Mouse (Mus musculus) CH12.LX (cell line): ENCODE data around the gene Zfp473. TPM values are rescaled to one million over a fixed set of nuclear protein-coding genes. Genes with fewer than 3 reads are reported as not detected.

Source experiments
- DNase-seq: peaks from one replicate; pipeline ENCODE4 v3.0.0-alpha.2; 2013; ENCODE audit errors: extremely low read depth
- H3K27ac ChIP-seq: 2 replicates; pipeline ENCODE4 v1.5.1; 2012; ENCODE audit warnings: low read depth, mild to moderate bottlenecking, control low read depth, moderate library complexity; ENCODE audit not compliant: insufficient read depth
- H3K27me3 ChIP-seq: replicated peaks from 2 replicates; pipeline ENCODE3; 2012; ENCODE audit warnings: inconsistent platforms
- H3K36me3 ChIP-seq, 2 experiments: replicated peaks in 1 of 2; 2 replicates each; pipeline versions ENCODE3 to v1.6.1; 2012; ENCODE audit warnings: inconsistent platforms in 1 of 2, low read length in 1 of 2, mild to moderate bottlenecking in 1 of 2, mixed read lengths in 1 of 2, moderate library complexity in 1 of 2; ENCODE audit not compliant: control insufficient read depth in 1 of 2, insufficient read depth in 1 of 2
- H3K4me1 ChIP-seq, 2 experiments: 2 replicates each; pipeline ENCODE4 v1.6.1; 2012; ENCODE audit warnings: inconsistent platforms in 1 of 2, moderate library complexity in 1 of 2; ENCODE audit not compliant: insufficient read depth in 2 of 2, control insufficient read depth in 1 of 2
- H3K4me2 ChIP-seq: 2 replicates; pipeline ENCODE4 v1.6.1; 2012; ENCODE audit warnings: low read depth, mild to moderate bottlenecking, control low read depth; ENCODE audit not compliant: poor library complexity, insufficient read depth, severe bottlenecking
- H3K4me3 ChIP-seq, 3 experiments: fragments of 150-350 bp in 1 of 3; sonication (generic) in 1 of 3; replicated peaks in 1 of 3; 2 replicates each; pipeline versions ENCODE3 to v1.5.1; 2011 to 2012; ENCODE audit warnings: low read depth in 2 of 3, low read length in 2 of 3, mild to moderate bottlenecking in 2 of 3, moderate library complexity in 2 of 3, control low read depth in 1 of 3, improper control_type of control experiment in 1 of 3, inconsistent platforms in 1 of 3, mixed read lengths in 1 of 3; ENCODE audit not compliant: poor library complexity in 1 of 3
- H3K79me2 ChIP-seq: replicated peaks from 2 replicates; pipeline ENCODE4 v1.6.1; 2012; ENCODE audit warnings: mild to moderate bottlenecking, moderate library complexity; ENCODE audit not compliant: control insufficient read depth, poor library complexity, insufficient read depth, severe bottlenecking; ENCODE audit errors: extremely low read depth
- H3K9ac ChIP-seq: 2 replicates; pipeline ENCODE4 v1.6.1; 2012; ENCODE audit warnings: low read depth, mild to moderate bottlenecking, control low read depth, moderate library complexity; ENCODE audit not compliant: insufficient read depth
- H3K9me3 ChIP-seq: replicated peaks from 2 replicates; pipeline ENCODE3; 2012; ENCODE audit warnings: low read length, inconsistent platforms, mixed read lengths
- BHLHE40 ChIP-seq: IDR thresholded peaks from 2 replicates; pipeline ENCODE4 v1.6.1; 2011; ENCODE audit warnings: mild to moderate bottlenecking, low read depth, low read length, improper control_type of control experiment
- E2F4 ChIP-seq: IDR thresholded peaks from 2 replicates; pipeline ENCODE4 v1.6.1; 2011; ENCODE audit warnings: low read depth, low read length, improper control_type of control experiment; ENCODE audit not compliant: insufficient replicate concordance
- ELF1 ChIP-seq: IDR thresholded peaks from 2 replicates; pipeline ENCODE4 v1.6.1; 2014; ENCODE audit warnings: low read depth, mild to moderate bottlenecking, inconsistent platforms, low read length, improper control_type of control experiment
- EP300 ChIP-seq: IDR thresholded peaks from 2 replicates; pipeline ENCODE4 v1.6.1; 2011; ENCODE audit warnings: low read length, improper control_type of control experiment
- ETS1 ChIP-seq: conservative IDR thresholded peaks from 2 replicates; pipeline ENCODE4 v1.6.1; 2012; ENCODE audit warnings: low read depth, mild to moderate bottlenecking, inconsistent platforms, low read length, improper control_type of control experiment, moderate library complexity
- KAT2A ChIP-seq: IDR thresholded peaks from 2 replicates; pipeline ENCODE4 v1.6.1; 2012; ENCODE audit warnings: low read length, improper control_type of control experiment, inconsistent platforms; ENCODE audit not compliant: insufficient replicate concordance
- MYC ChIP-seq: IDR thresholded peaks from 2 replicates; pipeline ENCODE4 v1.6.1; 2011; ENCODE audit warnings: low read depth, mild to moderate bottlenecking, improper control_type of control experiment, low read length
- NRF1 ChIP-seq: IDR thresholded peaks from 2 replicates; pipeline ENCODE4 v1.6.1; 2014; ENCODE audit warnings: low read depth, mild to moderate bottlenecking, inconsistent platforms, low read length, improper control_type of control experiment, moderate library complexity
- TBP ChIP-seq: conservative IDR thresholded peaks from 2 replicates; pipeline ENCODE4 v1.6.1; 2011; ENCODE audit warnings: low read depth, low read length, improper control_type of control experiment
- UBTF ChIP-seq: IDR thresholded peaks from 2 replicates; pipeline ENCODE4 v1.6.1; 2012; ENCODE audit warnings: low read depth, mild to moderate bottlenecking, inconsistent platforms, low read length, improper control_type of control experiment, moderate library complexity
- ZC3H11A ChIP-seq: IDR thresholded peaks from 2 replicates; pipeline ENCODE4 v1.6.1; 2012; ENCODE audit warnings: low read depth, mild to moderate bottlenecking, inconsistent platforms, low read length, improper control_type of control experiment
- ZKSCAN1 ChIP-seq: IDR thresholded peaks from 2 replicates; pipeline ENCODE4 v1.6.1; 2012; ENCODE audit warnings: low read depth, inconsistent platforms, low read length, improper control_type of control experiment, borderline replicate concordance
- dilution Hi-C: fragments of 300-500 bp; cut with MboI; formaldehyde crosslinking; loops from 2 replicates; pipeline ENCODE4 v1.14.3; 2020; ENCODE audit warnings: low sequenced_read_pairs; ENCODE audit not compliant: extremely low pct_unique_long_range_greater_than_20kb, extremely low pct_ligation_motif_present
- in situ Hi-C: fragments of 300-500 bp; cut with MboI; formaldehyde crosslinking; loops from 3 replicates; pipeline ENCODE4 v1.14.3; 2019; ENCODE audit warnings: low sequenced_read_pairs, low pct_ligation_motif_present, low pct_unique_long_range_greater_than_20kb, mixed read lengths
- polyA plus RNA-seq: library from polyadenylated mRNA; unstranded; fragments of >175 nt; gene quantifications from 2 replicates; pipeline ENCODE4 v1.2.1, GENCODE M21; 2012; ENCODE audit warnings: low read depth; ENCODE audit not compliant: insufficient read length
- total RNA-seq, 2 experiments: library from RNA; depleted of rRNA; stranded (reverse); fragments of 300-350 nt in 1 of 2; fragments of >200 nt in 1 of 2; gene quantifications; 2 replicates each; pipeline ENCODE4 v1.2.3; 2012 to 2014

The Zfp473 gene
- total and polyA plus RNA-seq, 3 experiments: 8.7 to 10.0 (median 9.3) TPM

DNA sequence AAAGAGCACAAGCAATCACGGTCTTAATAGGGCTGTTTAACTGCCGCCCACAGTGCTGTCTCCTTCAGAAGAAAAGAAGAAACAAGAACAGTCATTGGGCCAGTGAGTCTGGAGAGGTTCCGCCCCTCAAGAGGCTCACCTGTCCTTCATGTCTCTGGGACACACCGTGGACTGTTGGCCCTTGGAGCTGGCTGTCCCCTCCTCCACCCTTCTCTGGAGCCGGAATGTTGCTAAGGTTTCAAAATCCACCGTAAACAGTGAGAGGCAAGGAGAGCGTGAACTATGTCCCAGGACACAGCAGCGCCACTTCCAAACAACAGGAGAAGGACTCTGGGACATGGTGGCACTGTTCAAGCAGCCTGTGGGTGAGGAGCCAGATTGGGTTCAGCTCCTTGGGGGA lies 67.2 kb downstream of the Zfp473 start:
- H3K79me2 ChIP-seq: no peaks in the 10 kb centered on the region
- no peak overlapping the region for H3K4me2 ChIP-seq
- H3K9ac ChIP-seq: no peak overlapping the region
- H3K9me3 ChIP-seq: peaks cover 6% of the 10 kb centered on the region
- dilution Hi-C loops: no loop called here
- H3K27ac ChIP-seq: no peak overlapping the region
- peaks cover 48% of the 10 kb centered on the region for H3K27me3 ChIP-seq
- H3K4me1 ChIP-seq: no peaks in the 10 kb centered on the region
- H3K4me3 ChIP-seq: no peak overlapping the region
- no peak for DNase-seq
- in situ Hi-C loops: no loop called here
- no peak for TF ChIP-seq ZKSCAN1
- TF ChIP-seq TBP: no peak
- no peak for TF ChIP-seq UBTF
- TF ChIP-seq MYC: no peak
- TF ChIP-seq NRF1: no peak
- no peak for TF ChIP-seq ETS1
- TF ChIP-seq KAT2A: no peak
- TF ChIP-seq EP300: no peak
- no peak for TF ChIP-seq E2F4
- no peak for TF ChIP-seq ZC3H11A
- TF ChIP-seq BHLHE40: no peak
- TF ChIP-seq ELF1: no peak
- no peaks in the 10 kb centered on the region for H3K36me3 ChIP-seq

Other genes starting within 250 kb of the Zfp473 start
Only the 20 nearest of the 24 such genes appear.
- gene Spib, start 219.0 kb downstream of the Zfp473 start, total RNA-seq (2012; rRNA removed): 135 and 200 TPM in 2 replicates
- 162 and 194 TPM in 2 replicates for gene Spib, start 219.0 kb downstream of the Zfp473 start, total RNA-seq (2014; rRNA removed)
- gene Spib, start 219.0 kb downstream of the Zfp473 start, polyA plus RNA-seq: 279 and 336 TPM in 2 replicates
- gene Pold1, start 202.2 kb downstream of the Zfp473 start, total RNA-seq (2012; rRNA removed): 103 and 131 TPM in 2 replicates
- gene Pold1, start 202.2 kb downstream of the Zfp473 start, total RNA-seq (2014; rRNA removed): 44.2 and 49.3 TPM in 2 replicates
- 61.4 and 67.6 TPM in 2 replicates for gene Pold1, start 202.2 kb downstream of the Zfp473 start, polyA plus RNA-seq
- 36.8 and 50.0 TPM in 2 replicates for gene Nr1h2, start 197.1 kb downstream of the Zfp473 start, total RNA-seq (2012; rRNA removed)
- gene Nr1h2, start 197.1 kb downstream of the Zfp473 start, total RNA-seq (2014; rRNA removed): 13.9 and 14.2 TPM in 2 replicates
- gene Nr1h2, start 197.1 kb downstream of the Zfp473 start, polyA plus RNA-seq: 40.5 and 43.8 TPM in 2 replicates
- 194 and 200 TPM in 2 replicates for gene Napsa, start 178.7 kb downstream of the Zfp473 start, total RNA-seq (2012; rRNA removed)
- gene Napsa, start 178.7 kb downstream of the Zfp473 start, total RNA-seq (2014; rRNA removed): 133 and 175 TPM in 2 replicates
- 239 and 253 TPM in 2 replicates for gene Napsa, start 178.7 kb downstream of the Zfp473 start, polyA plus RNA-seq
- gene Kcnc3, start 160.4 kb downstream of the Zfp473 start, total RNA-seq (2012; rRNA removed): 1.4 and 1.7 TPM in 2 replicates
- gene Kcnc3, start 160.4 kb downstream of the Zfp473 start, total RNA-seq (2014; rRNA removed): 0.18 and 0.31 TPM in 2 replicates
- 3.4 and 5.6 TPM in 2 replicates for gene Kcnc3, start 160.4 kb downstream of the Zfp473 start, polyA plus RNA-seq
- 1.1 and 1.5 TPM in 2 replicates for gene Myh14, start 80.2 kb downstream of the Zfp473 start, total RNA-seq (2012; rRNA removed)
- gene Myh14, start 80.2 kb downstream of the Zfp473 start, total RNA-seq (2014; rRNA removed): 0.09 and 0.12 TPM in 2 replicates
- 0.60 and 0.89 TPM in 2 replicates for gene Myh14, start 80.2 kb downstream of the Zfp473 start, polyA plus RNA-seq
- not detected in 2 replicates for gene Izumo2, start 42.3 kb downstream of the Zfp473 start, total RNA-seq (2012; rRNA removed)
- not detected in 2 replicates for gene Izumo2, start 42.3 kb downstream of the Zfp473 start, total RNA-seq (2014; rRNA removed)
- gene Izumo2, start 42.3 kb downstream of the Zfp473 start, polyA plus RNA-seq: not detected in 2 replicates
- gene Vrk3, start 2.6 kb downstream of the Zfp473 start, total RNA-seq (2012; rRNA removed): 27.6 and 30.0 TPM in 2 replicates
- gene Vrk3, start 2.6 kb downstream of the Zfp473 start, total RNA-seq (2014; rRNA removed): 29.5 and 34.2 TPM in 2 replicates
- gene Vrk3, start 2.6 kb downstream of the Zfp473 start, polyA plus RNA-seq: 42.3 and 50.4 TPM in 2 replicates
- 93.2 and 101 TPM in 2 replicates for gene Nup62, start 65.0 kb upstream of the Zfp473 start, total RNA-seq (2012; rRNA removed)
- 84.1 and 93.3 TPM in 2 replicates for gene Nup62, start 65.0 kb upstream of the Zfp473 start, total RNA-seq (2014; rRNA removed)
- 146 and 151 TPM in 2 replicates for gene Nup62, start 65.0 kb upstream of the Zfp473 start, polyA plus RNA-seq
- gene Il4i1, start 65.3 kb upstream of the Zfp473 start, total RNA-seq (2012; rRNA removed): 42.2 and 57.5 TPM in 2 replicates
- gene Il4i1, start 65.3 kb upstream of the Zfp473 start, total RNA-seq (2014; rRNA removed): 11.8 and 17.6 TPM in 2 replicates
- 49.2 and 58.2 TPM in 2 replicates for gene Il4i1, start 65.3 kb upstream of the Zfp473 start, polyA plus RNA-seq
- gene Atf5, start 65.6 kb upstream of the Zfp473 start, total RNA-seq (2012; rRNA removed): 34.0 and 71.1 TPM in 2 replicates
- 12.0 and 13.4 TPM in 2 replicates for gene Atf5, start 65.6 kb upstream of the Zfp473 start, total RNA-seq (2014; rRNA removed)
- 82.3 and 84.5 TPM in 2 replicates for gene Atf5, start 65.6 kb upstream of the Zfp473 start, polyA plus RNA-seq
- 21.7 and 24.2 TPM in 2 replicates for gene Akt1s1, start 97.9 kb upstream of the Zfp473 start, total RNA-seq (2012; rRNA removed)
- gene Akt1s1, start 97.9 kb upstream of the Zfp473 start, total RNA-seq (2014; rRNA removed): 8.5 and 9.5 TPM in 2 replicates
- 23.3 and 23.4 TPM in 2 replicates for gene Akt1s1, start 97.9 kb upstream of the Zfp473 start, polyA plus RNA-seq
- gene Tbc1d17, start 98.0 kb upstream of the Zfp473 start, total RNA-seq (2012; rRNA removed): 32.4 and 40.5 TPM in 2 replicates
- gene Tbc1d17, start 98.0 kb upstream of the Zfp473 start, total RNA-seq (2014; rRNA removed): 31.9 and 35.5 TPM in 2 replicates
- gene Tbc1d17, start 98.0 kb upstream of the Zfp473 start, polyA plus RNA-seq: 38.5 and 41.9 TPM in 2 replicates
- 35.9 and 41.6 TPM in 2 replicates for gene Pnkp, start 106.1 kb upstream of the Zfp473 start, total RNA-seq (2012; rRNA removed)
- 14.8 and 15.3 TPM in 2 replicates for gene Pnkp, start 106.1 kb upstream of the Zfp473 start, total RNA-seq (2014; rRNA removed)
- gene Pnkp, start 106.1 kb upstream of the Zfp473 start, polyA plus RNA-seq: 20.7 and 22.2 TPM in 2 replicates
- gene Ptov1, start 118.7 kb upstream of the Zfp473 start, total RNA-seq (2012; rRNA removed): 11.5 and 16.8 TPM in 2 replicates
- 5.7 and 7.8 TPM in 2 replicates for gene Ptov1, start 118.7 kb upstream of the Zfp473 start, total RNA-seq (2014; rRNA removed)
- gene Ptov1, start 118.7 kb upstream of the Zfp473 start, polyA plus RNA-seq: 15.5 and 21.0 TPM in 2 replicates
- gene Med25, start 141.7 kb upstream of the Zfp473 start, total RNA-seq (2012; rRNA removed): 56.7 and 57.6 TPM in 2 replicates
- 18.4 and 20.8 TPM in 2 replicates for gene Med25, start 141.7 kb upstream of the Zfp473 start, total RNA-seq (2014; rRNA removed)
- gene Med25, start 141.7 kb upstream of the Zfp473 start, polyA plus RNA-seq: 67.4 and 75.4 TPM in 2 replicates
- gene Fuz, start 145.0 kb upstream of the Zfp473 start, total RNA-seq (2012; rRNA removed): 12.2 and 16.9 TPM in 2 replicates
- 16.1 and 16.7 TPM in 2 replicates for gene Fuz, start 145.0 kb upstream of the Zfp473 start, total RNA-seq (2014; rRNA removed)
- gene Fuz, start 145.0 kb upstream of the Zfp473 start, polyA plus RNA-seq: 15.9 and 17.1 TPM in 2 replicates
- 53.4 and 61.1 TPM in 2 replicates for gene Ap2a1, start 178.4 kb upstream of the Zfp473 start, total RNA-seq (2012; rRNA removed)
- 35.7 and 38.5 TPM in 2 replicates for gene Ap2a1, start 178.4 kb upstream of the Zfp473 start, total RNA-seq (2014; rRNA removed)
- 52.6 and 56.3 TPM in 2 replicates for gene Ap2a1, start 178.4 kb upstream of the Zfp473 start, polyA plus RNA-seq
- 0.08 TPM in 1 of 2 replicates, not detected in the other for gene Tsks, start 192.2 kb upstream of the Zfp473 start, total RNA-seq (2012; rRNA removed)
- not detected in 2 replicates for gene Tsks, start 192.2 kb upstream of the Zfp473 start, total RNA-seq (2014; rRNA removed)
- gene Tsks, start 192.2 kb upstream of the Zfp473 start, polyA plus RNA-seq: not detected in 2 replicates
- 3.6 and 4.5 TPM in 2 replicates for gene Cpt1c, start 223.8 kb upstream of the Zfp473 start, total RNA-seq (2012; rRNA removed)
- gene Cpt1c, start 223.8 kb upstream of the Zfp473 start, total RNA-seq (2014; rRNA removed): 10.2 and 10.3 TPM in 2 replicates
- gene Cpt1c, start 223.8 kb upstream of the Zfp473 start, polyA plus RNA-seq: 10.4 and 12.7 TPM in 2 replicates